Mouse (Mus musculus) heart, embryonic 11.5 days (tissue): ENCODE measurements around the gene Calcoco2. TPM values are rescaled to one million over a fixed set of nuclear protein-coding genes. Genes with fewer than 3 reads are reported as not detected.
"Not testable (repeated sequence)": the region's sequence is repeated elsewhere in the genome, so short reads cannot be mapped to it uniquely, and the experiment has no call there.

ENCODE experiments used
- ATAC-seq: fragments of 200-750 bp; cut with Nextera tagmentation; replicated peaks from 2 replicates; pipeline ENCODE4 v1.8.0; 2017; ENCODE audit warnings: moderate library complexity; ENCODE audit not compliant: insufficient number of reproducible peaks, low FRiP score, low TSS enrichment
- H3K27ac ChIP-seq: fragments of 300-500 bp; sonication (generic); 2 replicates; pipeline ENCODE4 v1.5.1; 2014; ENCODE audit warnings: mild to moderate bottlenecking, low read depth, low read length
- H3K27me3 ChIP-seq: fragments of 300-500 bp; sonication (generic); 2 replicates; pipeline ENCODE4 v1.6.1; 2014; ENCODE audit warnings: mild to moderate bottlenecking, low read length, mixed read lengths; ENCODE audit not compliant: control insufficient read depth, insufficient read depth
- H3K36me3 ChIP-seq: fragments of 300-500 bp; sonication (generic); 2 replicates; pipeline ENCODE4 v1.6.1; 2014; ENCODE audit warnings: mild to moderate bottlenecking, low read length, moderate library complexity, mixed read lengths; ENCODE audit not compliant: control insufficient read depth, insufficient read depth
- H3K4me1 ChIP-seq: fragments of 300-500 bp; sonication (generic); 2 replicates; pipeline ENCODE4 v1.6.1; 2014; ENCODE audit warnings: low read length; ENCODE audit not compliant: control insufficient read depth, insufficient read depth
- H3K4me2 ChIP-seq: fragments of 300-500 bp; sonication (generic); 2 replicates; pipeline ENCODE4 v1.6.1; 2014; ENCODE audit warnings: mild to moderate bottlenecking, moderate library complexity
- H3K4me3 ChIP-seq: fragments of 300-500 bp; sonication (generic); 2 replicates; pipeline ENCODE4 v1.5.1; 2014; ENCODE audit warnings: low read depth, low read length
- H3K9ac ChIP-seq: fragments of 300-500 bp; sonication (generic); 2 replicates; pipeline ENCODE4 v1.6.1; 2014; ENCODE audit warnings: mild to moderate bottlenecking, low read depth, low read length, moderate library complexity
- H3K9me3 ChIP-seq: fragments of 300-500 bp; sonication (generic); replicated peaks from 2 replicates; pipeline ENCODE4 v1.6.1; 2016; ENCODE audit warnings: low read length; ENCODE audit not compliant: control insufficient read depth
- WGBS: fragments of 180-500 bp; shearing (Covaris S2); extraction: QIAGEN DNeasy Blood & Tissue Kit; methylation state at CpG from one replicate; pipeline ENCODE4 v1.1.7; 2014; ENCODE audit not compliant: insufficient replicate concordance; 5-methylcytosine and 5-hydroxymethylcytosine counted together
- polyA plus RNA-seq: library from polyadenylated mRNA; unstranded; fragments of >200 nt; fragmentation: Nextera tagmentation; extraction: Ambion mirVana; gene quantifications from 2 replicates; pipeline ENCODE4 v1.2.1, GENCODE M21; 2014

Gene Calcoco2
- polyA plus RNA-seq, 1 experiment from 2014 or later: not detected

GRCm38 (mm10) chr11:96124052-96124914, 12.5 kb upstream of the Calcoco2 start:
- peak overlapping the region; percentile 82 for H3K4me2 ChIP-seq
- no peaks in the 10 kb centered on the region for H3K36me3 ChIP-seq
- 3% methylated on average over 45 of the region's 45 CpGs for WGBS
- H3K4me1 ChIP-seq: no peaks in the 10 kb centered on the region
- H3K27me3 ChIP-seq: peaks cover 50% of the 10 kb centered on the region
- H3K27ac ChIP-seq: no peak overlapping the region
- ATAC-seq: 0 out of 2 replicates have a peak, but pooled peaks have one; percentile 31
- H3K9ac ChIP-seq: 0 out of 2 replicates have a peak overlapping the region, but pooled peaks have one; percentile 22
- H3K4me3 ChIP-seq: peak overlapping the region; percentile 47
- no peaks in the 10 kb centered on the region for H3K9me3 ChIP-seq

DNA sequence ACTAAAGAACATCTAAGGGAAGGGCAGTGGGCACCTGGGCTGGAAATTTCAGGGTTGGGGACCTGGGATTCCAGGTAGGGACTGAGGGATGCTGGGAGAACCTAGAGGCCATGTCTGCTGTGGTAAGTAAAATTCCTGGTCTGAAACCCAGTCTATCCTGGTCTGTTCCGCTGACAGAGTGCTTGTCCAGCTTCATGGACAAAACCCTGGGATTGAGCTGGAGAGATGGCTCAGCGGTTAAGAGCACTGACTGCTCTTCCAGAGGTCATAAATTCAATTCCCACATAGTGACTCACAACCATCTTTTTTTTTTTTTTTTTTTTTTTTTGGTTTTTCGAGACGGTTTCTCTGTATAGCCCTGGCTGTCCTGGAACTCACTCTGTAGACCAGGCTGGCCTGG, 11.0 kb upstream of the Calcoco2 start:
- not testable (repeated sequence) for H3K4me1 ChIP-seq, H3K4me3 ChIP-seq, H3K9ac ChIP-seq, H3K36me3 ChIP-seq, ATAC-seq, H3K27ac ChIP-seq, H3K9me3 ChIP-seq, H3K4me2 ChIP-seq
- peaks cover 50% of the 10 kb centered on the region for H3K27me3 ChIP-seq
- 78% methylated on average over 3 of the region's 4 CpGs for WGBS

DNA sequence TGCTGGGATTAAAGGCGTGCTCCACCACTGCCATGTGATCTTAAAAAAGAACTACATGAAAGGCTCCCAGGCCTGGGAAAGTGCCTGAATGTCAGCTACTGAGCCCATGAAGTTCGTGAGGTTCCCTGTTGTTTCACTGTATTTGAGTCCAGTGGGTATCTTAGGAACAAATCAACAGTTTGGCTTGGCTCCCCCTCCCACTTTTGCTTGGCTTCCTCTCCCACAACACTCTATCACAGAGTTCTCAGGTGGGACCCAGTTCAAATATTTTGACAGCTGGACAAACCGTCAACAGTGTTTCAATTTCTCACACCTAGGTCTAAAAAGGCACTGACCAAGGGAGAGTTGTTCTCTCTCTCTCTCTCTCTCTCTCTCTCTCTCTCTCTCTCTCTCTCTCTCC, 7.6 kb upstream of the Calcoco2 start:
- Histone ChIP-seq H3K4me1 (no peaks in the 10 kb centered on the region), H3K27ac (no peak overlapping the region), H3K36me3 (no peaks in the 10 kb centered on the region), H3K9ac (no peak overlapping the region), H3K9me3 (no peaks in the 10 kb centered on the region), H3K4me3 (no peak overlapping the region), H3K27me3 (peaks cover 30% of the 10 kb centered on the region), H3K4me2 (no peak overlapping the region)
- ATAC-seq: no peak
- 55% methylated on average over 3 of the region's 3 CpGs for WGBS

GRCm38 (mm10) chr11:96116925-96117324, 5.2 kb upstream of the Calcoco2 start:
- WGBS: 76% methylated on average over 3 of the region's 3 CpGs
- H3K9ac ChIP-seq, H3K9me3 ChIP-seq, H3K4me3 ChIP-seq, H3K27ac ChIP-seq, H3K36me3 ChIP-seq, H3K4me2 ChIP-seq, ATAC-seq, H3K4me1 ChIP-seq: not testable (repeated sequence)
- H3K27me3 ChIP-seq: peaks cover 10% of the 10 kb centered on the region

DNA sequence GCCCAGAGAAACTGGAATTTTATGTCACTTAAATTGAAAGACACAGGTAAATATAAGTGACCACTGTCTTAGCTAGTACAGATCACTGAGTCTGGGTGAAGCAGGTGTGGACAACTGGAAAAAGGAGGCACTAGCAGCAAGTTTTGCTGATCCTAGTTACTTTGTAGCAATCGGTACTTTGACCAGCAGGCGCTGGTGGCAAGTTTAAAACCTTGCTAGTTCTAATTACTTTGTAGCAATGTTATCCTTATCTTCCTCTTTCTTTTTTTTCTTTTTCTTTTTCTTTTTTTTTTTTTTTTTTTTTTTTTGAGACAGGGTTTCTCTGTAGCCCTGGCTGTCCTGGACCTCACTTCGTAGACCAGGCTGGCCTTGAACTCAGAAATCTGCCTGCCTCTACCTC, 4.4 kb upstream of the Calcoco2 start:
- no peaks in the 10 kb centered on the region for H3K9me3 ChIP-seq
- no peaks in the 10 kb centered on the region for H3K36me3 ChIP-seq
- no peak overlapping the region for H3K27ac ChIP-seq
- no peak for ATAC-seq
- no peak overlapping the region for H3K9ac ChIP-seq
- WGBS: 82% methylated on average over 3 of the region's 3 CpGs
- no peak overlapping the region for H3K4me2 ChIP-seq
- H3K4me1 ChIP-seq: no peaks in the 10 kb centered on the region
- H3K27me3 ChIP-seq: peaks cover 2% of the 10 kb centered on the region
- no peak overlapping the region for H3K4me3 ChIP-seq

GRCm38 (mm10) chr11:96115416-96115815, 3.7 kb upstream of the Calcoco2 start:
- H3K4me3 ChIP-seq: no peak overlapping the region
- no peak overlapping the region for H3K27ac ChIP-seq
- ATAC-seq: no peak
- H3K9ac ChIP-seq: no peak overlapping the region
- no peaks in the 10 kb centered on the region for H3K36me3 ChIP-seq
- no peak overlapping the region for H3K4me2 ChIP-seq
- H3K4me1 ChIP-seq: no peaks in the 10 kb centered on the region
- H3K9me3 ChIP-seq: no peaks in the 10 kb centered on the region
- peaks cover under 1% of the 10 kb centered on the region for H3K27me3 ChIP-seq
- 80% methylated on average over 6 of the region's 6 CpGs for WGBS

DNA sequence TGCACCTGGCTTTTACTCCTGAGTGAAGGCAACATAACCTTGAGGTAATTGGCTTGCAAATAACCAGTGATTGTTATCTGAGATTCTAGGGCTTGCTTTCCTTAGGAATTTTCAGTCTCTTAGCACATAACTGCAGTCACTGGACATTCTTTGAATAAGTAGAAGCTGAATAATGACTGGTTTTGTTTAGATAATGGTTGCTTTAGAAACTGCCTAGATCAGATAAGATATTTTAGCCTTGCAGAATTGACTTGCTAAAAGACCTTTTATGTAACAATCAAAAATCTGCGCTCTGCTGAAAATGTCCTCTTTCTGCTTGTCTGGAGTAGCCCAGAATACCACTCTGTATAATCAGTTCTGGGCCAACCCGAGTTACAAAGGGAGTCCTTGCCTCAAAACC, 2.3 kb upstream of the Calcoco2 start:
- H3K36me3 ChIP-seq: no peaks in the 10 kb centered on the region
- H3K4me2 ChIP-seq: no peak overlapping the region
- no peak for ATAC-seq
- no peak overlapping the region for H3K4me3 ChIP-seq
- no peaks in the 10 kb centered on the region; the same call in 1 of the 2 replicates for H3K27me3 ChIP-seq
- 53% methylated on average over 2 of the region's 2 CpGs for WGBS
- no peak overlapping the region for H3K27ac ChIP-seq
- H3K9ac ChIP-seq: no peak overlapping the region
- H3K4me1 ChIP-seq: no peaks in the 10 kb centered on the region
- no peaks in the 10 kb centered on the region for H3K9me3 ChIP-seq

- not testable (repeated sequence) for H3K4me3 ChIP-seq, H3K9ac ChIP-seq
Observed at GRCm38 (mm10) chr11:96110950-96111349, 814 bp downstream of the Calcoco2 start.

DNA sequence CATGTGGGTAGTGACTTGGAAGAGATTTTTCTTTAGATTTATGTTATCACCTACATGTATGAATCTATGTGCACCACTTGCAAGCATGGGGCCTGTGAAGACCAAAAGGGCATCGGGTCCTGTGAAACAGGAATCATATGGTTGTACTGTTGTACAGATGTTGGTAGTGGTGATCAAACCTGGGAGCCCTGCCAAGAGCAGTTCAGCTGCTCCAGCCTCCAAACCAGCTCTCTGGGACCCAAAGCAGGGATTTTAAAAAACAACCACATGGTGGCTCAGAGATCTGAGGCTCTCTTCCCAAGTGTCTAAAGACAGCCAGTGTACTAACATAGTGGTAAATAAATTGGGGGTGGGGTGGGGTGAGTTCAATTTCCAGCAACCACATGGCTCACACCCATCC, 3.4 kb downstream of the Calcoco2 start:
- no peaks in the 10 kb centered on the region for H3K9me3 ChIP-seq
- no peaks in the 10 kb centered on the region for H3K4me1 ChIP-seq
- H3K4me2 ChIP-seq: no peak overlapping the region
- ATAC-seq: no peak
- WGBS: 68% methylated on average over 1 of the region's 1 CpGs
- no peaks in the 10 kb centered on the region for H3K27me3 ChIP-seq
- H3K9ac ChIP-seq: no peak overlapping the region
- H3K4me3 ChIP-seq: no peak overlapping the region
- H3K27ac ChIP-seq: no peak overlapping the region
- H3K36me3 ChIP-seq: no peaks in the 10 kb centered on the region

More at GRCm38 (mm10) chr11:96110950-96111349, 814 bp downstream of the Calcoco2 start:
- H3K4me1 ChIP-seq, H3K27me3 ChIP-seq, H3K4me2 ChIP-seq, H3K27ac ChIP-seq, H3K9me3 ChIP-seq, H3K36me3 ChIP-seq, ATAC-seq: not testable (repeated sequence)
- WGBS: 45% methylated on average over 2 of the region's 2 CpGs
